Mouse (Mus musculus): Measurements from ENCODE around the gene Rptor. TPM values are rescaled to one million over a fixed set of nuclear protein-coding genes. Genes with fewer than 3 reads are reported as not detected.

Gene Rptor
- polyA plus RNA-seq, 1 experiment from 2014 or later, result 4.9 TPM

DNA sequence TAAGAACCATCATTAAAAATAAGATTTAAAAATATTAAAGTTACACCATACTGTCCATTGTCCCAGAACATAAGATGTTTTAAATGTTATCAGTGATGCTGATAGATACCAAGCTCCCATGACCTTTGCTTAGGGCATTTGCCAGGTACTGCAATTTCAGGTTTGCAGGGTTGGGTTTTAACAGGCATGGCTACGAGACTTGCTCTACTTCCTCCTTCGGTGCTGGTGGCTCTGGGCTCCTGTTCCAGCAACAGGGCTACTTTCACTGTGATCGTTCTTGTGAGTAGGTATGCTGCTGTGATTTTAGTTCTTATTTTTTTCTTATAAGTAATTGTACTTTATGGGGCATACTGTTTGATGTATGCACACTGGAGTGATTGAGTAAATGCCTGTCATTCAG lies 26.4 kb downstream of the Rptor start:
- Histone ChIP-seq H3K36me3 (replicated peaks) (no peaks in the 10 kb centered on the region), H3K9ac (no peak overlapping the region), H3K4me2 (no peak overlapping the region), H3K4me1 (replicated peaks) (peaks cover 18% of the 10 kb centered on the region), H3K9me3 (replicated peaks) (no peaks in the 10 kb centered on the region), H3K27me3 (no peaks in the 10 kb centered on the region), H3K27ac (replicated peaks) (no peak overlapping the region), H3K4me3 (replicated peaks) (no peak overlapping the region)
- 53% methylated on average over 3 of the region's 3 CpGs for WGBS (ENCODE audit: insufficient replicate concordance)
- ATAC-seq (ENCODE audit: insufficient read depth), result no peak

DNA sequence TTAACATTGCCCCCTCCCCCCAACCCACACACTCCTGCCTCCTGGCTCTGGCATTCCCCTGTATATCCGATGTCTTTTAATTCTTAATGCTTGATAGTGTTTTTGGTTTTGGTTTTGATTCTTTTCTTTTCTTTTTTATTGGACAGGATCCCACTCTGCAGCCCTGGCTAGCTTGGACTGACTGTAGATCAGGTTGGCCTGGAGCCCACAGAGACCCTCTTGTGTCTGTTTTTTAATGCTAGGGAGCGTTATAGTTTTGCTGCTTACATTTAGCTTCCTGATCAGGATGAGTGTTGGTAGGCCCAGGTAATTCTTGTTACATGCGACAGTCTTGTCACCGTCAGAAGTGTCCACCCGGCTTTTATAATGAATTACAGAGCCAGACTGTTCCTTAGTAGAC lies 27.6 kb downstream of the Rptor start:
- no peak for ATAC-seq (ENCODE audit: insufficient read depth)
- Histone ChIP-seq H3K9me3 (replicated peaks) (no peaks in the 10 kb centered on the region), H3K9ac (no peak overlapping the region), H3K27ac (replicated peaks) (no peak overlapping the region), H3K4me1 (replicated peaks) (peaks cover 9% of the 10 kb centered on the region; the same call in 1 of the 2 replicates), H3K4me2 (no peak overlapping the region), H3K36me3 (replicated peaks) (no peaks in the 10 kb centered on the region), H3K27me3 (no peaks in the 10 kb centered on the region), H3K4me3 (replicated peaks) (no peak overlapping the region)
- 77% methylated on average over 5 of the region's 5 CpGs for WGBS (ENCODE audit: insufficient replicate concordance)

DNA sequence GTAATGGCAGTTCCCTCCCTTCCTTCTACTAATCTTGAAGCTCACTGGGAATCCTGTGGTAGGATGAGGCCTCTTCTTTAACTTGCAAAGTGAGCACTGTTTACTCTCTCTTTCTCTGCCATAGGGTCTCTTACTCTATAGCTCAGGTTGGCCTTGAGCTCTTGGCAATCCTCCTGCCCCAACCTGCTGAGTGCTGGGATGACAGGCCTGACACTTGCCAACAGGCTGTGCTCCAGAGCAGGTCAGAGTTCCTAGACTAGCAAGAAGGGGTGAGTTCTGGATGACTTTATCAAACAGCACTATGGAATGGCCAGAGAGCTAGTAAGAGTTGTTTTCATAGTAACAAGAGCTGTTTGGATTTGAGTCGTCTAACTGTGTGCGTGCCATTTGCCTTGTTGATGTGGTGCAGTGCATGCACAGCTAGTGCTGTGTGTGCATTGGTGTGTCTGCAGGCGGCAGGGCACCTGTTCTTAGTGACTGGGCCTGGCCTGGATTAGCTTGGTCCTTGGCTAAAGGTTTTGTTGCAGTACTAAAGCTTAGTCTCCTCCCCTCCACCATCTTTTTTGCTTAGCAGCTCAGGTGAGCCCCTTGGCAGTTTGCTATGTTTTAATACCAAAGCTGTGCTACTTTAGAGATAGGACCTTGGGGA lies 28.6 kb downstream of the Rptor start:
- ATAC-seq (ENCODE audit: insufficient read depth), result no peak
- H3K4me3 ChIP-seq (replicated peaks), result no peak overlapping the region
- H3K27ac ChIP-seq (replicated peaks), result no peak overlapping the region
- no peak overlapping the region for H3K4me2 ChIP-seq
- H3K27me3 ChIP-seq, result no peaks in the 10 kb centered on the region
- H3K9ac ChIP-seq, result no peak overlapping the region
- peaks cover 13% of the 10 kb centered on the region; the same call in 1 of the 2 replicates for H3K4me1 ChIP-seq (replicated peaks)
- whole genome bisulfite sequencing (ENCODE audit: insufficient replicate concordance), result 63% methylated on average over 3 of the region's 3 CpGs
- H3K9me3 ChIP-seq (replicated peaks), result no peaks in the 10 kb centered on the region
- H3K36me3 ChIP-seq (replicated peaks), result no peaks in the 10 kb centered on the region

DNA sequence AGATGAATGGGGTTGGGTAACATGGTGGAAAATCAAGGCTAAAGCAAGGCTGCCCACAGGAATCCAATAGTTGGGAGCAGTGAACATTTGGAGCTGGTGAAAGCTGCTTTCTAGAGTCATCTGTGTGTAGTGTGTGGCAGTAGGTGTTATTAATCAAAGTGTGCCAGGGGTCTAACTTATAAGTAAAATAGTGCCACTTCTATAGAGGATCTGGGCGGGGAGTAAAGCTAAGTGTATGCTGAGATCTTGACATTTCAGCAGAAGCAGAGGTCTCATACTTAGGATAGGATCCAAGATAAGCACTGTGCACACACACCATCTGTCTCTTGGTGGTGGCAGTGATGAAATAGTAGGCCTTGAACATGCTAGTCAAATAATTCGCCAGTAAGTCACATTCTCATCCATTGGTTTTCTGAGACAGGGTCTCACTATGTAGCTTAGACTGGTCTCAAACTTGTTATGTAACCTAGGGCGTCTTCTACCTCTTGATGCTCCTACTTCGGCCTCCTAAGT lies 33.7 kb downstream of the Rptor start:
- peaks cover 13% of the 10 kb centered on the region; the same call in 1 of the 2 replicates for H3K4me1 ChIP-seq (replicated peaks)
- no peaks in the 10 kb centered on the region for H3K27me3 ChIP-seq
- H3K4me3 ChIP-seq (replicated peaks), result no peak overlapping the region
- H3K36me3 ChIP-seq (replicated peaks), result no peaks in the 10 kb centered on the region
- H3K27ac ChIP-seq (replicated peaks), result no peak overlapping the region
- no peak overlapping the region for H3K4me2 ChIP-seq
- H3K9me3 ChIP-seq (replicated peaks), result no peaks in the 10 kb centered on the region
- H3K9ac ChIP-seq, result no peak overlapping the region
- WGBS (ENCODE audit: insufficient replicate concordance), result 64% methylated on average over 4 of the region's 4 CpGs
- no peak for ATAC-seq (ENCODE audit: insufficient read depth)

DNA sequence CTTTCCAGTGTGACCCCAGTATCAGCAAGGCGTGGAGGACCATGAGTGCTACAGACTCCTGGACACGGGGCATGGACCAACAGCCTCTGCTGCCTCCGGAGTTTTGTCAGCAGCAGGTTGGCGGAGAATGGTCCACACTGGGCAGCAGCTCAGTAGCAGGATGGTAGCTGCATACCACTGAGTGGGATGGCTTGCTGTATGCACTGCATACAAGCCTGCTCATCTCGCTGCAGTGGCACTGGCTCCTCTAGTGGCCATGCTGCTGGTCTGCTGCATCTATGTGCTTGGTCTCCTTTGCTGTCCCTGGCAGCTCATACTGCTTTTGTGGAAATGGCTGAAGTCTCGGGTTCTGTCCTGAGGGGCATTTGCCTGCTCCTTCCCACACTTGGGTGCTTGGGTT lies 34.8 kb downstream of the Rptor start:
- no peaks in the 10 kb centered on the region for H3K9me3 ChIP-seq (replicated peaks)
- H3K4me2 ChIP-seq, result no peak overlapping the region
- H3K36me3 ChIP-seq (replicated peaks), result no peaks in the 10 kb centered on the region
- 0 out of 2 replicates have a peak, but pooled peaks cover 11% of the 10 kb centered on the region for H3K4me1 ChIP-seq (replicated peaks)
- 77% methylated on average over 6 of the region's 6 CpGs for WGBS (ENCODE audit: insufficient replicate concordance)
- H3K9ac ChIP-seq, result no peak overlapping the region
- no peak overlapping the region for H3K27ac ChIP-seq (replicated peaks)
- no peak overlapping the region for H3K4me3 ChIP-seq (replicated peaks)
- no peak for ATAC-seq (ENCODE audit: insufficient read depth)
- H3K27me3 ChIP-seq, result no peaks in the 10 kb centered on the region

DNA sequence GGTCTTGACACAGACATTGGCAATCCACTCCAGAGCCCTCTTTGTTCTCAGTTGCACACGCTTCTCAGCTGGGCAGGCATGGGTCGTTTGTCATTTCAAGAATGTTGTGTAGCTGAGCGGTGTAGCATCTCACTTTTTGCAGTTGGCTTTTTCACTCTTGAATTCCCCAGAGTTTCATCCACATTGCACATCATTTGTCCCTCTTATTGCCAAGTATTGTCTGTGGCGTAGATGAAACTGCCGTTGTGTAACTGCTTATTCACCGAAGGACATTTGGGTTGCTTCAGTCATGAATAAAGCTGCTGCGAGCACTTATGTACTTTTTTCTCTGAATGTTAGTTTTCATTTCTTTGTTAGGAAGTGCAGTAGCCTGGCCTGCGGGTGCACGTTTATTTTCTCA lies 37.8 kb downstream of the Rptor start:
- Histone ChIP-seq H3K4me2 (no peak overlapping the region), H3K36me3 (replicated peaks) (no peaks in the 10 kb centered on the region), H3K9ac (no peak overlapping the region), H3K27ac (replicated peaks) (no peak overlapping the region), H3K4me1 (replicated peaks) (peaks cover 25% of the 10 kb centered on the region), H3K9me3 (replicated peaks) (no peaks in the 10 kb centered on the region), H3K4me3 (replicated peaks) (no peak overlapping the region), H3K27me3 (no peaks in the 10 kb centered on the region)
- ATAC-seq (ENCODE audit: insufficient read depth), result no peak
- WGBS (ENCODE audit: insufficient replicate concordance), result 76% methylated on average over 9 of the region's 9 CpGs

DNA sequence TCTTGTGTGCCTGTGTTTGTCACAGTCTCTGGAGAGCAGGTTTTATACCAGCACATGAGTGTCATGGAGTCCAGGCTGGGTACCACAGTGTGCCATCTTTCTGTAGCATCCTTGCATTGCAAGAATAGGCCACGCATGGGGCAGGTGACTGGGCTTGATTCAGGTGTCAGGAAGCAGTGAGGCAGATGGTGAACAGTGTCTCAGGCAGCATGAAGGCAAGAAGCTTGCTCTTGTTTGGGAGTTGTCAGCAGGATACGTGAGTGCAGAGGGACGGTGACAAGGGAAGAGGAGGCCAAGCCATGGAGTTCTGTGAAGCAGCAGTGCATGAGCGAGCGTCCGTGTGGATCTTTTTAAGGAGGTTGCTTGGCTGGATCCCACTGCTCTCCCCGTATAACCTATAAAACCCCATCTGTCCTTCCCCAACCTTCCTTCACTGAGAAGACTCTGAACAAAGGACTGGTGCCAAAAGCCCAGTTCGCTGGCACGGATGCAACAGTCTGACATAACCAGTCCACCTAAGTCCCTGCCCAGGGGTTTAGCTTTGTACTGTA lies 39.2 kb downstream of the Rptor start:
- Histone ChIP-seq H3K4me2 (no peak overlapping the region), H3K27me3 (no peaks in the 10 kb centered on the region), H3K36me3 (replicated peaks) (no peaks in the 10 kb centered on the region), H3K4me3 (replicated peaks) (no peak overlapping the region), H3K9me3 (replicated peaks) (no peaks in the 10 kb centered on the region), H3K9ac (no peak overlapping the region), H3K27ac (replicated peaks) (no peak overlapping the region), H3K4me1 (replicated peaks) (peaks cover 22% of the 10 kb centered on the region)
- WGBS (ENCODE audit: insufficient replicate concordance), result 79% methylated on average over 9 of the region's 9 CpGs
- ATAC-seq (ENCODE audit: insufficient read depth), result no peak

DNA sequence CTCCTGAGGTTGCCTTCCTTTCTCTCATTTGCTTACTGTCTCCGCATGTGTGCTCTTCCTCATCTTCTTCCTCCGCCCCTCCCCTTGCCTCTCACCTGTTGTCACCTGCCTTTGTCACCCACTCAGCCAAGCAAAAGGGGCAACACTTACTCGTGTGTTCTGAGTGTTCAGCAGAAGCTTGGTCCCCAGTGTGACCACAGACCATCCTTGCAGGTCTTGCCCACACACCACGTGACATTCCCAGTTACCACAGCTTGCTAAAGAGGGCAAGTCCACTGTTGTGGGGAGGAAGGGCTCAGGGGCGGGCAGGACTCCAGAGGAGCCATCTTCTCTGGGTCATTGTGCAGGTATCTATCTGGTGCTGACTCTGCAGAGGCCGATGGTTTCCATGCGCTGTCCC lies 40.6 kb downstream of the Rptor start:
- peaks cover 18% of the 10 kb centered on the region for H3K4me1 ChIP-seq (replicated peaks)
- no peaks in the 10 kb centered on the region for H3K36me3 ChIP-seq (replicated peaks)
- no peak for ATAC-seq (ENCODE audit: insufficient read depth)
- no peaks in the 10 kb centered on the region for H3K27me3 ChIP-seq
- WGBS (ENCODE audit: insufficient replicate concordance), result 68% methylated on average over 7 of the region's 7 CpGs
- H3K9ac ChIP-seq, result no peak overlapping the region
- no peaks in the 10 kb centered on the region for H3K9me3 ChIP-seq (replicated peaks)
- H3K4me3 ChIP-seq (replicated peaks), result no peak overlapping the region
- H3K27ac ChIP-seq (replicated peaks), result no peak overlapping the region
- H3K4me2 ChIP-seq, result no peak overlapping the region

DNA sequence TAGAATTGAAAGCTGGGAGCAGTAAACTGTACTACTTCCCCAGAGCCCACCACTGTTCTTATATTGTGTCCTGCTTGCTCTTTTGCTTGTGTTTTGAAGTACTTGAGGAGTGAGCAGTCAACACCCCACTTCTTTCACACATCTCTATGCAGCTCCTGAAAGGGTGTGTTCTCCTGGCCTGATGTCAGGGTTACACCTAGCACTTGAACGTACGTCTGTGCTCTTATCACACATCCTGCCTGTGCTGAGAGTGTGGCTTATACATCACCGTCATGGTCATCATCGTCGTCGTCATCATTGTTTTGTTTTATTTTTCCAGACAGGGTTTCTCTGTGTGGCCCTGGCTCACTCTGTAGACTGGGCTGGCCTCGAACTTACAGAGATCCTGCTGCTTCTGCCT lies 41.4 kb downstream of the Rptor start:
- Histone ChIP-seq H3K27ac (replicated peaks) (no peak overlapping the region), H3K36me3 (replicated peaks) (no peaks in the 10 kb centered on the region), H3K4me1 (replicated peaks) (peaks cover 18% of the 10 kb centered on the region), H3K4me2 (no peak overlapping the region), H3K9me3 (replicated peaks) (no peaks in the 10 kb centered on the region), H3K4me3 (replicated peaks) (no peak overlapping the region), H3K9ac (no peak overlapping the region), H3K27me3 (no peaks in the 10 kb centered on the region)
- ATAC-seq (ENCODE audit: insufficient read depth), result no peak
- WGBS (ENCODE audit: insufficient replicate concordance), result 39% methylated on average over 7 of the region's 7 CpGs

DNA sequence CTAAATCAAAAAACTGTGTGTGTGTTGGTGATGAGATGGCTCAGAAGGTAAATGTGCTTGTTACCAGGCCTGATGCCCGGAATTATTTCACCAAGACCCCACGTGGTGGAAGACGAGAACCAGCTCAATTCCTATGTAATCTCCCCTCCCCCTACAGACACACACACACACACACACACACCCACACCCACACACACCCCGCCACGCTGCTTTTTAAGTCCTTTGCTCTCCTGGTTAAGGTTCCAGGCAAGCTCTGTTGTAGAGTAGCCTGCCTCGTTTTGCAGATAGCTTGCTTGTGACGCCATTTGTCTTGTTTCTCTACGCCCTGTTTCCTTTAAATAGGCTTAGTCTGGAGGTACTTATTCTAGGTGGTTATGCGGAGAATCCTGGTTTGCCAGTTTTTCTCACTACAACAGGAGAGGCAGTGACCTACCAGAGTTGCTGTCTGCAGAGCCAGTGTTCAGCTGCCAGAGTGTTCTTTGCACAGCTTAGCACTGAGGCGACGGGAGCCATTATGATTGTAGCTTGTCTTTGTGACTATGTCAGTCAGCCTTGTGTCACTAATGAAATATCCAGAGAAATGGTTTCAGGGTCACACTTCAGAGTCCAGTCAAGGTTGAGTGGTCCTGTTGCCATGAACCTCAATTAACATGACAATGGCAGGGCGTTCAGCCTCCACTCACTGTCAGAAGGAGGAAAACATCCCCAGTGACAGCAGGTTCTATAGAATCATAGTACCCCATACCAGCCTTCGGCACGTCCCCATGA lies 42.1 kb downstream of the Rptor start:
- H3K4me3 ChIP-seq (replicated peaks), result no peak overlapping the region
- WGBS (ENCODE audit: insufficient replicate concordance), result 75% methylated on average over 14 of the region's 14 CpGs

DNA sequence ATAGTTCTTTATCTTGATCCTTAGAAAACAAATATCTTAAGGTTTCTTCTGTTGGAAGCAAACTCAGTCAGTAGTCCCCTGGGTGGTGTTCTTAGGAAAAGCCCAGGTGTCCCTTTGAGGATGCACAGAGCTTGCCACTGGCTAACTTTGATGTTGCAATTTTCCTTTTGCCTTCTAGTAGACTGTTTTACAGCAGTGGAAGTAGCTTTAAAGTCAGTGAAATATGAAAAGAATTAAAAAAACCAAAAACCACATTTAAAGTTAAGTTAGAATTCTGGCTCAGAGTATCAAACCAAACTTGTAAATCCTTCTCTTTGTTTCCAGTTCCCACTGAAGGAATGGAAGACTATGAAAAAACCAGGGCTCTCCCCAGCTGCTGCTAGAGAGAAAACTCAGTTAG lies 47.8 kb downstream of the Rptor start:
- ATAC-seq (ENCODE audit: insufficient read depth), result no peak
- Histone ChIP-seq H3K4me3 (replicated peaks) (no peak overlapping the region), H3K4me2 (no peak overlapping the region), H3K4me1 (replicated peaks) (no peaks in the 10 kb centered on the region), H3K36me3 (replicated peaks) (no peaks in the 10 kb centered on the region), H3K9ac (no peak overlapping the region), H3K27ac (replicated peaks) (no peak overlapping the region), H3K27me3 (no peaks in the 10 kb centered on the region), H3K9me3 (replicated peaks) (no peaks in the 10 kb centered on the region)

More for the DNA sequence above, 42.1 kb downstream of the Rptor start:
- Histone ChIP-seq H3K36me3 (replicated peaks) (no peaks in the 10 kb centered on the region), H3K9ac (no peak overlapping the region), H3K27ac (replicated peaks) (no peak overlapping the region), H3K4me1 (replicated peaks) (peaks cover 18% of the 10 kb centered on the region), H3K4me2 (no peak overlapping the region), H3K9me3 (replicated peaks) (no peaks in the 10 kb centered on the region), H3K27me3 (no peaks in the 10 kb centered on the region)
- no peak for ATAC-seq (ENCODE audit: insufficient read depth)
